Mouse (Mus musculus) E14TG2a.4 (cell line): ENCODE measurements around the gene Bcar3.
"Not testable (repeated sequence)": the region's sequence is repeated elsewhere in the genome, so short reads cannot be mapped to it uniquely, and the experiment has no call there.

Experiments
- H3K27me3 ChIP-seq: 2 replicates; pipeline ENCODE4 v1.6.1; 2014; ENCODE audit warnings: low read length, control low read depth; ENCODE audit not compliant: insufficient read depth
- H3K36me3 ChIP-seq: 2 replicates; pipeline ENCODE4 v1.6.1; 2014; ENCODE audit warnings: low read length, control low read depth; ENCODE audit not compliant: insufficient read depth
- H3K4me1 ChIP-seq: replicated peaks from 2 replicates; pipeline ENCODE4 v1.6.1; 2014; ENCODE audit warnings: low read depth, low read length, control low read depth
- H3K4me3 ChIP-seq: replicated peaks from 2 replicates; pipeline ENCODE4 v1.5.1; 2014; ENCODE audit warnings: mild to moderate bottlenecking, low read length
- H3K9me3 ChIP-seq: 2 replicates; pipeline ENCODE4 v1.6.1; 2014; ENCODE audit warnings: low read length, control low read depth
- CTCF ChIP-seq: conservative IDR thresholded peaks from 2 replicates; pipeline ENCODE4 v1.5.1; 2014; ENCODE audit warnings: low read length
- NANOG ChIP-seq: IDR thresholded peaks from 2 replicates; pipeline ENCODE4 v1.6.1; 2014; ENCODE audit warnings: borderline replicate concordance, low read length, mixed read lengths
- POU5F1 ChIP-seq: IDR thresholded peaks from 2 replicates; pipeline ENCODE4 v1.6.1; 2014; ENCODE audit warnings: low read length, borderline replicate concordance

The Bcar3 gene

GRCm38 (mm10) chr3:122252466-122253253 lies 41.3 kb upstream of the Bcar3 start:
- no peaks in the 10 kb centered on the region for H3K27me3 ChIP-seq
- H3K9me3 ChIP-seq = no peaks in the 10 kb centered on the region
- no peak overlapping the region for H3K4me3 ChIP-seq
- H3K4me1 ChIP-seq = peaks cover 26% of the 10 kb centered on the region
- TF ChIP-seq POU5F1 (no peak), NANOG (no peak), CTCF (no peak)
- H3K36me3 ChIP-seq = peaks cover 50% of the 10 kb centered on the region

GRCm38 (mm10) chr3:122254050-122254449 lies 39.9 kb upstream of the Bcar3 start:
- H3K36me3 ChIP-seq = peaks cover 57% of the 10 kb centered on the region
- H3K4me1 ChIP-seq = peaks cover 17% of the 10 kb centered on the region
- H3K4me3 ChIP-seq, H3K27me3 ChIP-seq, H3K9me3 ChIP-seq: not testable (repeated sequence)

- Histone ChIP-seq H3K27me3 (no peaks in the 10 kb centered on the region), H3K4me3 (no peak overlapping the region), H3K36me3 (peaks cover 26% of the 10 kb centered on the region), H3K4me1 (peaks cover 26% of the 10 kb centered on the region), H3K9me3 (no peaks in the 10 kb centered on the region)
- TF ChIP-seq POU5F1 = no peak
- no peak; the same call in 1 of the 2 replicates for TF ChIP-seq CTCF
- TF ChIP-seq NANOG = no peak
Measured at GRCm38 (mm10) chr3:122269986-122270385, 23.9 kb upstream of the Bcar3 start.

- H3K4me3 ChIP-seq, H3K27me3 ChIP-seq, H3K9me3 ChIP-seq: not testable (repeated sequence)
- Histone ChIP-seq H3K36me3 (peaks cover 32% of the 10 kb centered on the region), H3K4me1 (peaks cover 45% of the 10 kb centered on the region)
Measured at GRCm38 (mm10) chr3:122272565-122272964, 21.4 kb upstream of the Bcar3 start.

- peaks cover 39% of the 10 kb centered on the region for H3K36me3 ChIP-seq
Measured at GRCm38 (mm10) chr3:122273407-122274240, 20.3 kb upstream of the Bcar3 start.

GRCm38 (mm10) chr3:122274241-122275024 lies 19.5 kb upstream of the Bcar3 start, which contains the start of gene Dnttip2:
TSS of gene Dnttip2 (plus strand) at chr3:122274388.
- no peaks in the 10 kb centered on the region for H3K9me3 ChIP-seq
- peak within 1 kb of the TSS; percentile 100 for H3K4me3 ChIP-seq
- peaks cover 64% of the 10 kb centered on the region for H3K4me1 ChIP-seq
- H3K36me3 ChIP-seq = peaks cover 45% of the 10 kb centered on the region
- H3K27me3 ChIP-seq = no peaks in the 10 kb centered on the region
- no peak for TF ChIP-seq POU5F1
- no peak for TF ChIP-seq CTCF
- no peak for TF ChIP-seq NANOG

More at GRCm38 (mm10) chr3:122273407-122274240, 20.3 kb upstream of the Bcar3 start:
- peaks cover 56% of the 10 kb centered on the region for H3K4me1 ChIP-seq
- H3K4me3 ChIP-seq = peak overlapping the region; percentile 100
- no peaks in the 10 kb centered on the region for H3K9me3 ChIP-seq
- TF ChIP-seq POU5F1 (no peak), NANOG (no peak), CTCF (no peak)
- no peaks in the 10 kb centered on the region for H3K27me3 ChIP-seq

GRCm38 (mm10) chr3:122275111-122275510 lies 18.8 kb upstream of the Bcar3 start:
- no peaks in the 10 kb centered on the region for H3K9me3 ChIP-seq
- peak overlapping the region; percentile 100 for H3K4me3 ChIP-seq
- peaks cover 63% of the 10 kb centered on the region for H3K4me1 ChIP-seq
- no peaks in the 10 kb centered on the region for H3K27me3 ChIP-seq
- H3K36me3 ChIP-seq = peaks cover 51% of the 10 kb centered on the region
- TF ChIP-seq CTCF (no peak), NANOG (no peak), POU5F1 (no peak)

- H3K4me3 ChIP-seq = no peak overlapping the region
- peaks cover 18% of the 10 kb centered on the region for H3K4me1 ChIP-seq
- H3K36me3 ChIP-seq = peaks cover 37% of the 10 kb centered on the region
- TF ChIP-seq CTCF (no peak), NANOG (no peak), POU5F1 (no peak)
- H3K27me3 ChIP-seq = no peaks in the 10 kb centered on the region
- no peaks in the 10 kb centered on the region for H3K9me3 ChIP-seq
Measured at GRCm38 (mm10) chr3:122287195-122287594, 6.7 kb upstream of the Bcar3 start.
